Mouse (Mus musculus) lung, postnatal 0 days (tissue): Measurements from ENCODE around the gene Dcaf6. TPM values are rescaled to one million over a fixed set of nuclear protein-coding genes. Genes with fewer than 3 reads are reported as not detected.

Experiments used
- ATAC-seq: fragments of 200-750 bp; cut with Nextera tagmentation; 2 replicates; pipeline ENCODE4 v1.8.0; 2017; ENCODE audit warnings: moderate library complexity
- DNase-seq: peaks from one replicate; pipeline ENCODE4 v3.0.0-alpha.2; 2016; ENCODE audit warnings: low spot score
- H3K27ac ChIP-seq: fragments of 300-500 bp; sonication (generic); 2 replicates; pipeline ENCODE4 v1.5.1; 2014; ENCODE audit warnings: antibody characterized with exemption, mild to moderate bottlenecking, low read length, mixed read lengths
- H3K27me3 ChIP-seq: fragments of 300-500 bp; sonication (generic); replicated peaks from 2 replicates; pipeline ENCODE4 v1.6.1; 2014; ENCODE audit warnings: low read length, mixed read lengths; ENCODE audit not compliant: insufficient read depth
- H3K36me3 ChIP-seq: fragments of 300-500 bp; sonication (generic); 2 replicates; pipeline ENCODE4 v1.6.1; 2014; ENCODE audit warnings: low read length, mixed read lengths; ENCODE audit not compliant: insufficient read depth
- H3K4me1 ChIP-seq: fragments of 300-500 bp; sonication (generic); 2 replicates; pipeline ENCODE4 v1.6.1; 2014; ENCODE audit warnings: antibody characterized with exemption, low read depth, low read length, mixed read lengths; ENCODE audit not compliant: insufficient read depth
- H3K4me2 ChIP-seq: fragments of 300-500 bp; sonication (generic); replicated peaks from 2 replicates; pipeline ENCODE4 v1.6.1; 2014; ENCODE audit warnings: low read depth, mild to moderate bottlenecking, low read length, moderate library complexity, mixed read lengths
- H3K4me3 ChIP-seq: fragments of 300-500 bp; sonication (generic); 2 replicates; pipeline ENCODE4 v1.5.1; 2014; ENCODE audit warnings: low read depth, low read length
- H3K9ac ChIP-seq: fragments of 300-500 bp; sonication (generic); replicated peaks from 2 replicates; pipeline ENCODE4 v1.6.1; 2014; ENCODE audit warnings: low read depth, mild to moderate bottlenecking
- H3K9me3 ChIP-seq: fragments of 300-500 bp; sonication (generic); 2 replicates; pipeline ENCODE4 v1.6.1; 2016; ENCODE audit warnings: low read length, mixed read lengths
- CTCF ChIP-seq: IDR thresholded peaks from 2 replicates; pipeline ENCODE4 v1.5.1; 2016; ENCODE audit warnings: antibody characterized with exemption, mild to moderate bottlenecking
- EP300 ChIP-seq: IDR thresholded peaks from 2 replicates; pipeline ENCODE4 v1.6.1; 2016; ENCODE audit warnings: antibody characterized with exemption, mild to moderate bottlenecking, control low read depth
- WGBS: fragments of 180-500 bp; shearing (Covaris S2); extraction: QIAGEN DNeasy Blood & Tissue Kit; methylation state at CpG from one replicate; pipeline ENCODE4 v1.1.7; 2014; 5-methylcytosine and 5-hydroxymethylcytosine counted together
- polyA plus RNA-seq: library from polyadenylated mRNA; unstranded; fragments of >200 nt; fragmentation: Nextera tagmentation; extraction: Ambion mirVana; gene quantifications from 2 replicates; pipeline ENCODE4 v1.2.1, GENCODE M21; 2015

Gene Dcaf6
- polyA plus RNA-seq, 1 experiment from 2014 or later = 22.3 TPM

DNA sequence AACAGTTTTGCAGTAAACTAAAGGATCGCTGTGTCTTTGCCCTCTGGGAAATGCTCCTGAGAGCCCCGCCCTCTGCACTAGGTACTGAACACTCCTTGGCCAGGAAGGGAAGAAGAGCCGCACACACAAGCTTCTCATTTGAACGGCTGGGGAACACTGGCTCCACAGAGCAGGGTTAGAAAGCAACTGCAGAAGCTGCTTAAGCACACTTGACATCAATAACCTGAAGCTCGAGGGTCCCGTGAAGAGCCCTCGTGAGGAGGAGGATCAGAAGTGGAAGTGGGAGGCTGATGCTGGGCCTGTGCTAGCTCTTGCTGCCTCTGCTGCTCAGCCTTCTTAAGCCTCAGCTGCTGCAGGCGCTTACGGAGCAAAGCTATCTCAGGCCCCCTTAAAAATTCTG lies 86.4 kb downstream of the Dcaf6 start:
- WGBS = 42% methylated on average over 9 of the region's 9 CpGs
- H3K27ac ChIP-seq = no peak overlapping the region
- no peaks in the 10 kb centered on the region for H3K36me3 ChIP-seq
- peak; percentile 95 for ATAC-seq
- H3K4me1 ChIP-seq = no peaks in the 10 kb centered on the region
- no peak overlapping the region for H3K4me3 ChIP-seq
- H3K9ac ChIP-seq = no peak overlapping the region
- no peaks in the 10 kb centered on the region for H3K27me3 ChIP-seq
- H3K4me2 ChIP-seq = no peak overlapping the region
- no peaks in the 10 kb centered on the region for H3K9me3 ChIP-seq
- TF ChIP-seq CTCF (no peak), EP300 (peak; percentile 49; the same call in 1 of the 2 replicates)
- peak; percentile 80 for DNase-seq

DNA sequence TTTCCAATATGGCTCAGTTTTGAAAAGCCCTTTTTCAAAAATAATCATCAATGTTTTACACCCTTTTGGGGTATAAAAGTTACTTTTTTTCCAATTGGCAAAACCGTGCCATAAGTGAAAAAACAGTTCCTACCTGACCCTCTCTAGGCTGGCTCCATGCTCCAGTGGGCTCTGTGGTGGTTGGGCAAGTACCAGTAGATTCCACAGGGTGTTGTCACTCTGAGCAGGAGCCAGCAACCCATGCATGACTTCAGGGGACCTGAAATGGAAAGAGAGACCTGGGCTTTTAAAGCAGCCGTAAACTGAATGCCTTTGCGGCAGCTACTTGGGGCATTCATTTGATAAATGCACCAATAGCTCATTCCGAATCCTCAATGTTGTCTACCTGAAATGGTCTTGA lies 89.3 kb downstream of the Dcaf6 start:
- no peak for ATAC-seq

DNA sequence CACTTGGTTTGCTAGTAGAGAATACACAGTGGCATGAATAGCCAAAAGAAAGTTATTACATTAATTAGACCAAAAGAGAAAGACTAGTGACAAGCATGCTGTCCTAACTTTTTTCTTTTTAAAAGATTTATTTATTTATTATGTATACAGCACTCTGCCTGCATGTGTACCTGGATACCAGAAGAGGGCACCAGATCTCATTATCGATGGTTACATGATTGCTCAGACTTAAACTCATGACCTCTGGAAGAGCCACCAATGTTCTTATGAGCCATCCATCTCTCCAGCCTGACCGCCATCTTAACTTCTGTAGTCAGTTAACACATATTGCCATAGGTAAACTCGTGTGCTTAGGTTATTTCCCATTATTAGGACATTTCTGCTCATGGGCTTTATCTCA lies 95.2 kb downstream of the Dcaf6 start:
- H3K4me1 ChIP-seq = no peaks in the 10 kb centered on the region
- no peaks in the 10 kb centered on the region for H3K27me3 ChIP-seq
- H3K9ac ChIP-seq = no peak overlapping the region
- DNase-seq = peak; percentile 14
- H3K9me3 ChIP-seq = no peaks in the 10 kb centered on the region
- ATAC-seq = no peak
- H3K36me3 ChIP-seq = no peaks in the 10 kb centered on the region
- WGBS = 94% methylated on average over 3 of the region's 3 CpGs
- H3K4me2 ChIP-seq = no peak overlapping the region
- H3K4me3 ChIP-seq = no peak overlapping the region
- TF ChIP-seq CTCF = peak; percentile 28; the same call in 1 of the 2 replicates
- TF ChIP-seq EP300 = no peak
- no peak overlapping the region for H3K27ac ChIP-seq

More for the DNA sequence above, 89.3 kb downstream of the Dcaf6 start:
- Histone ChIP-seq H3K4me2 (no peak overlapping the region), H3K27ac (no peak overlapping the region), H3K9ac (no peak overlapping the region), H3K4me1 (no peaks in the 10 kb centered on the region), H3K9me3 (no peaks in the 10 kb centered on the region), H3K27me3 (no peaks in the 10 kb centered on the region), H3K36me3 (no peaks in the 10 kb centered on the region), H3K4me3 (no peak overlapping the region)
- TF ChIP-seq EP300 (no peak), CTCF (no peak)
- no peak for DNase-seq
- WGBS = 91% methylated on average over 4 of the region's 4 CpGs

DNA sequence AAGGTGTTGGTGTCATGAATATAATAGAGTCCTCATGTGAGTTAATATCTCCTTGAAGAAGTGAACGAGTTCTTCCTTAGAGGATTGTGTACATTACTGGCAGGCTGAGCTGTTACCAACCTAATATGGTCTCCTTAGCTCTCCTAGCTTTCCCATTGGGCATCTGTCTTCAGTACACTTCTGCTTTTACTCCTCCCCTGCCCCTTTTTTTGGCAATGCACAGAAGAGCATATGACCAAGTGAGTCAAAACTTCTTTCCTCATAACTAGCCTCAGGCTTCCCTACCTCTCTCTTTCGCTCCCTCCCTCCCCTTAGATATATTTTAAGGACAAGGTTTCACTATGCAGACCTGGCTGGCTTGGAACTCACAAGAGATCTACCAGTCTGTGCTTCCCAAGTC lies 97.0 kb downstream of the Dcaf6 start:
- Histone ChIP-seq H3K9me3 (no peaks in the 10 kb centered on the region), H3K4me2 (no peak overlapping the region), H3K27me3 (no peaks in the 10 kb centered on the region), H3K9ac (no peak overlapping the region), H3K27ac (no peak overlapping the region), H3K4me3 (no peak overlapping the region), H3K36me3 (no peaks in the 10 kb centered on the region), H3K4me1 (no peaks in the 10 kb centered on the region)
- WGBS = 57% methylated on average over 2 of the region's 2 CpGs
- DNase-seq (peak; percentile 9), ATAC-seq (no peak)
- no peak for TF ChIP-seq CTCF
- no peak for TF ChIP-seq EP300

DNA sequence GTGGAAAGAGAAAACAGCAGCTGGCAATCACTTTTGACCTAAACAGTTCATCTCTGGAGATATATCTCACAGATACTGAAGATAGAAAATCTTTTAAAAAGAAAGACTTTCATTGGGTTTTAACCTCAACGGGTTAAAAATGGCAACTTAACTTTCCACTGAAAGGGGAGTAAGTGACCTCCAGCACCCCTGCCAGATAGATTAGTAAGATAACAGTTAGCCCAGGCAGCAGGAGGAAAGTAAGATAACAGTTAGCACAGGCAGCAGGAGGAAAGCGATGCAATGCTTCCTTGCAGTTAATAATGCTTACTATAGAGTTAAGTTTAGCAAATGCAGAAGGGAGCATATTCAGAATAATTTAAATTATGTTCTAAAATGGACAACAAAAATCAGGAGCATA lies 103.9 kb downstream of the Dcaf6 start:
- Histone ChIP-seq H3K4me2 (no peak overlapping the region), H3K4me1 (no peaks in the 10 kb centered on the region), H3K27ac (no peak overlapping the region), H3K4me3 (no peak overlapping the region), H3K9ac (no peak overlapping the region), H3K27me3 (no peaks in the 10 kb centered on the region), H3K36me3 (peaks cover 5% of the 10 kb centered on the region; the same call in 1 of the 2 replicates), H3K9me3 (no peaks in the 10 kb centered on the region)
- no peak for ATAC-seq
- 29% methylated on average over 2 of the region's 2 CpGs for WGBS
- no peak for DNase-seq
- TF ChIP-seq EP300 (no peak), CTCF (no peak)

DNA sequence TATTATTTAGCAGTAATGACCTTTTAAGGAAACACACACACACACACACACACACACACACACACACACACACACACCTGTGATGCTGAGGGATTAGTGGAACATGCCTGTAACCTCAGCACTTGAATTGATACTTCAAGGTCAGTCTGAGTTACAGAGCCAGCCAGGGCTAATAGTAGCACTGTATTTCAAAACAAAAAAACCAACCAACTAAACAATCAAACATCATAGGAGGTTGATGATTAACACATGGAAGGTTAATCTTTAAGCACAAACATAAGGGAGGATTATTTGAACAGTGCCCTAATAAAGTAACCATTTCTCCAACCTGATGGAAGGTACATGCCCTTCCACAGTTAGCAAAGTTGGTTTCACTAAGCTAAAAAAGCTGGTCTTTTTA lies 111.6 kb downstream of the Dcaf6 start:
- no peak for DNase-seq
- no peak overlapping the region for H3K9ac ChIP-seq
- H3K36me3 ChIP-seq = 0 out of 2 replicates have a peak, but pooled peaks cover 9% of the 10 kb centered on the region
- no peak overlapping the region for H3K4me3 ChIP-seq
- H3K4me2 ChIP-seq = no peak overlapping the region
- ATAC-seq = no peak
- no peaks in the 10 kb centered on the region for H3K27me3 ChIP-seq
- no peak overlapping the region for H3K27ac ChIP-seq
- no peaks in the 10 kb centered on the region for H3K4me1 ChIP-seq
- no peaks in the 10 kb centered on the region for H3K9me3 ChIP-seq
- TF ChIP-seq EP300 (no peak), CTCF (no peak)

DNA sequence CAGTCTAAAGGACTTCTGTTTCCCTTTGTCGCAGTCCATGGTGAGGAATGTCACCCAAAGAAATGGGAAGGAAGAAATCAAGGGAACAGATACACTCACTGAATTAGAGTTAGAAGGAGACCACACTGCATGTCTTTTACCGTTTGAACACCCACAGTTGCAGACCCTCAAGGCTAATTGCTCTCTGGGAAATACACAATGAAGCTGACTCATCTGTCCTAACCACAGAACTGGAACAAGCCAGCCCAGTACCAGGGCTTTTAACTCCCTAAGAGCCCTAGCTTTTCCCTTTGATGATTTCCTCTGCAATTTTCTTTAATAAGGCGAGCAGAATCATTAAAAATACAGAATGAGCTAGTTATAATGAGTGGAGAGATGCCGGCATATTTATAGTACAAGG lies 115.8 kb downstream of the Dcaf6 start:
- Histone ChIP-seq H3K4me1 (no peaks in the 10 kb centered on the region), H3K27ac (no peak overlapping the region), H3K9me3 (no peaks in the 10 kb centered on the region), H3K4me2 (no peak overlapping the region), H3K36me3 (no peaks in the 10 kb centered on the region), H3K27me3 (no peaks in the 10 kb centered on the region), H3K9ac (no peak overlapping the region), H3K4me3 (no peak overlapping the region)
- ATAC-seq = no peak
- no peak for TF ChIP-seq CTCF
- TF ChIP-seq EP300 = no peak
- DNase-seq = no peak
- WGBS = 71% methylated on average over 4 of the region's 4 CpGs
